Mouse (Mus musculus): Measurements from ENCODE around the gene Ube2c. TPM values are rescaled to one million over a fixed set of nuclear protein-coding genes. Genes with fewer than 3 reads are reported as not detected.

Gene Ube2c
- polyA plus RNA-seq, 1 experiment from 2014 or later, result 118 TPM

DNA sequence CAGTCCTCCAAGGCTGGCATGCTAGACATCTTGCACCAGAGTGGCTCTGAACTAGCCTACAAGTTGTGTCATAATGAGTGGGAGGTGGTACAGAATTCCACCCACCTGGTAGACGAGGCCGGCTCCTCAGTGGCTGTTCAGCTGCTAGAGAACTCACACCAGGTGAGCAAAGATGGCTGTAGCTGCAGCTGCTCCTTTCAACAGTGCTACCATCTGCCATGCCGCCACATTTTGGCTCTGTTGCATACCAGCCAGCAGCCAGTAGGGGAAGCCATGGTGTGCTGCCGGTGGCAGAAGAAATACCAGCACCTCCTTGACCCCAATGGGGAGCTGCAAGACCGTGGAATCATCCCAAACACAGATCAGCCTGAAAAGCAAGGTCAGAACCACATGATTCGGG lies 51.4 kb downstream of the Ube2c start:
- no peak for TF ChIP-seq CTCF (IDR thresholded peaks at IDR 0.05; ENCODE audit: low read depth)
- 84% methylated on average over 6 of the region's 6 CpGs for WGBS
- Histone ChIP-seq H3K4me1 (replicated peaks; ENCODE audit: control insufficient read depth, insufficient read depth, low read length) (no peaks in the 10 kb centered on the region), H3K36me3 (ENCODE audit: control insufficient read depth, insufficient read depth) (peaks cover 33% of the 10 kb centered on the region), H3K4me2 (replicated peaks; ENCODE audit: low read depth) (no peak overlapping the region), H3K9ac (ENCODE audit: low read depth, low read length) (no peak overlapping the region), H3K4me3 (ENCODE audit: low read depth, low read length) (no peak overlapping the region), H3K9me3 (ENCODE audit: control insufficient read depth) (no peaks in the 10 kb centered on the region), H3K27ac (ENCODE audit: low read depth, low read length) (no peak overlapping the region), H3K27me3 (replicated peaks; ENCODE audit: control insufficient read depth, insufficient read depth, low read length) (no peaks in the 10 kb centered on the region)
- no peak for ATAC-seq

DNA sequence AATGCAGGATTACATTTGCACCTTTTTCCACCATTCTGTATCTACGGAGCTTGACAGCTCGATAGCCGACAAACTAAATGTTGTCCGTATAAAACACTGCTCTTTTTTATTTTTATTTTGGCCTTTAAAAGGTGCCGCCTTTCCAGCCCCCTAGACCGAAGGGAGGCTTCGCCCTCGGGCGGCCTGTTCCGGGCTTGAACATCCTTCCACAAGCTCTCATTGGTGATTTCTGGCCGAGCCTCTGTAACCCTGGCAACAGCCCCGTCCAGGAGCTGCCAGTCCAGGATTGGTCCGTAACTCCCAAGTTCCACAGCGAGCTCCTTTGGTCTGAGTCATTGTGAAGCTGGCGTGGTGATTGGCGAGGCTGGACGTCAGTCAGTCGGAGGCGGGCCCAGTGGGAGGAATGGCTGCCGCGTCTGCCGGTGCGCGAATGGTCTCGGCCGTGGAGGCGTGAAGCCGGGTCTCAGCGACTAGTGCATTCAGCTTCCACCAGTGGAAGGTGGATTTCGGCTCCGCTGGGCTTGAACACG lies 53.0 kb downstream of the Ube2c start, which contains the start of gene Zswim1:
Gene Zswim1 (plus strand): TSS at position 51 of the 530 bp plus-strand sequence.
- TF ChIP-seq CTCF (IDR thresholded peaks at IDR 0.05; ENCODE audit: low read depth), result 0 out of 2 replicates have a peak, but pooled peaks have one; percentile 17
- H3K27me3 ChIP-seq (replicated peaks; ENCODE audit: control insufficient read depth, insufficient read depth, low read length), result no peaks in the 10 kb centered on the region
- peak; percentile 99 for ATAC-seq
- no peaks in the 10 kb centered on the region for H3K4me1 ChIP-seq (replicated peaks; ENCODE audit: control insufficient read depth, insufficient read depth, low read length)
- under 1% methylated on average over 32 of the region's 32 CpGs for WGBS
- peak within 1 kb of the TSS; percentile 68 for H3K4me3 ChIP-seq (ENCODE audit: low read depth, low read length)
- H3K9ac ChIP-seq (ENCODE audit: low read depth, low read length), result peak within 1 kb of the TSS; percentile 65
- H3K27ac ChIP-seq (ENCODE audit: low read depth, low read length), result peak within 1 kb of the TSS; percentile 55
- H3K4me2 ChIP-seq (replicated peaks; ENCODE audit: low read depth), result peak within 1 kb of the TSS; percentile 87
- no peaks in the 10 kb centered on the region for H3K9me3 ChIP-seq (ENCODE audit: control insufficient read depth)
- peaks cover 49% of the 10 kb centered on the region for H3K36me3 ChIP-seq (ENCODE audit: control insufficient read depth, insufficient read depth)

DNA sequence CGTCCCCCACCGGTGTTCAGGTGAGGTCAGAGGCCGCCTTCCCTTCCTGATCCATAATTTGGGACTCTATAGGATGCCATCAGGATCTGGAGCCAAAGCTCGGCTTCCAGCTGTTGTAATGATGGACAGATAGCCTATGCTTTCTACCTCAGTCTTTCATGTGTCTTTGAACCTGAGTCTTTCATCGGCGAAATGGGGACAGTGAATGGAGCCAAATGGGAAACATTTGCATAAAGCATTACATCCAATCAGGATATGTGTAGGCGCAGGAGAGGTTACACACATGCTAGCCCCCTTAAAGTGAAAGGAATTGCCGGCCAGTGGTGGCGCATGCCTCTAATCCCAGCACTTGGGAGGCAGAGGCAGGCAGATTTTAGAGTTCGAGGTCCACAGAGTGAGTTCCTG lies 53.5 kb downstream of the Ube2c start:
- Histone ChIP-seq H3K27ac (ENCODE audit: low read depth, low read length) (peak overlapping the region; percentile 55), H3K4me1 (replicated peaks; ENCODE audit: control insufficient read depth, insufficient read depth, low read length) (no peaks in the 10 kb centered on the region), H3K9ac (ENCODE audit: low read depth, low read length) (peak overlapping the region; percentile 65), H3K36me3 (ENCODE audit: control insufficient read depth, insufficient read depth) (peaks cover 54% of the 10 kb centered on the region), H3K4me3 (ENCODE audit: low read depth, low read length) (peak overlapping the region; percentile 68), H3K9me3 (ENCODE audit: control insufficient read depth) (no peaks in the 10 kb centered on the region), H3K27me3 (replicated peaks; ENCODE audit: control insufficient read depth, insufficient read depth, low read length) (no peaks in the 10 kb centered on the region), H3K4me2 (replicated peaks; ENCODE audit: low read depth) (peak overlapping the region; percentile 87)
- peak; percentile 41 for ATAC-seq
- peak; percentile 46 for TF ChIP-seq CTCF (IDR thresholded peaks at IDR 0.05; ENCODE audit: low read depth)
- 2% methylated on average over 10 of the region's 10 CpGs for WGBS

DNA sequence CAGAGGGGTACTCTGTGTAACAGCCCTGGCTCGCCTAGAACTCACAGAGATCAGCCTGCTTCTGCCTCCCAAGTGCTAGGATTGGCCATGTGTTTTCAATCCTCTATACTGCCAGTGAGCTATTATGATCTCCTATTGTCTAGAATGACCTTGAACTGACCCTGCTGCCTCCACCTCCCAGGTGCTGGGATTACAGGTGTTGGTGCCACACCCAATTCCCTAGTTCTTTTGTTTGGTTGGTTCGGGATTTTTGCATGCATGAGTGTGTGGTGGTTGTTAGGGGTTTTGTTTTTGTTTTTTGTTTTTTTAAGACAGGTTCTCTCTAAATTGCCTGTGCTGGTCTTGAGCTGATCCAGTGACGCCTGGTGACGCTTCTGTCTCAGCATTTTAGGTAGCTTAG lies 54.3 kb downstream of the Ube2c start:
- Histone ChIP-seq H3K9ac (ENCODE audit: low read depth, low read length) (no peak overlapping the region), H3K27ac (ENCODE audit: low read depth, low read length) (no peak overlapping the region), H3K36me3 (ENCODE audit: control insufficient read depth, insufficient read depth) (peaks cover 55% of the 10 kb centered on the region), H3K4me1 (replicated peaks; ENCODE audit: control insufficient read depth, insufficient read depth, low read length) (no peaks in the 10 kb centered on the region), H3K27me3 (replicated peaks; ENCODE audit: control insufficient read depth, insufficient read depth, low read length) (no peaks in the 10 kb centered on the region), H3K4me3 (ENCODE audit: low read depth, low read length) (no peak overlapping the region), H3K4me2 (replicated peaks; ENCODE audit: low read depth) (no peak overlapping the region), H3K9me3 (ENCODE audit: control insufficient read depth) (no peaks in the 10 kb centered on the region)
- WGBS, result 87% methylated on average over 4 of the region's 4 CpGs
- no peak for TF ChIP-seq CTCF (IDR thresholded peaks at IDR 0.05; ENCODE audit: low read depth)
- no peak for ATAC-seq

DNA sequence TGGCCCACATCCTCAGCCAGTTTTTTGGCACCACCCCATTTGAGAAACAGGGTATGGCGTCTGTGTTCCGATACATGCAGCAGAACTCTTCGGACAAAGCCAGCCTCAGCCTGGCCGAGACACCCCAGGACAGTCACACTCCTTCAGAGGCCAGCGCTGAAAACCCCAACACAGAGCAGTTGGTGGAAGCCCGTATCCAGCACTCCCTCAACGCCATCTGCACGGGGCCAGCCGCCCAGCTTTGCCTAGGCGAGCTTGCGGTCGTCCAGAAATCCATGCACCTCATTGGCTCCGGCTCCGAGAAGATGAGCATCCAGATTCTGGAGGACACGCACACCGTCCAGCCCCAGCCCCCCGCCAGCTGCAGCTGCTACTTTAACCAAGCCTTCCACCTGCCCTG lies 55.8 kb downstream of the Ube2c start:
- Histone ChIP-seq H3K36me3 (ENCODE audit: control insufficient read depth, insufficient read depth) (peaks cover 48% of the 10 kb centered on the region), H3K27ac (ENCODE audit: low read depth, low read length) (no peak overlapping the region), H3K9me3 (ENCODE audit: control insufficient read depth) (no peaks in the 10 kb centered on the region), H3K4me2 (replicated peaks; ENCODE audit: low read depth) (no peak overlapping the region), H3K9ac (ENCODE audit: low read depth, low read length) (no peak overlapping the region), H3K4me3 (ENCODE audit: low read depth, low read length) (no peak overlapping the region), H3K4me1 (replicated peaks; ENCODE audit: control insufficient read depth, insufficient read depth, low read length) (no peaks in the 10 kb centered on the region), H3K27me3 (replicated peaks; ENCODE audit: control insufficient read depth, insufficient read depth, low read length) (no peaks in the 10 kb centered on the region)
- WGBS, result 94% methylated on average over 17 of the region's 17 CpGs
- no peak for TF ChIP-seq CTCF (IDR thresholded peaks at IDR 0.05; ENCODE audit: low read depth)
- no peak for ATAC-seq

DNA sequence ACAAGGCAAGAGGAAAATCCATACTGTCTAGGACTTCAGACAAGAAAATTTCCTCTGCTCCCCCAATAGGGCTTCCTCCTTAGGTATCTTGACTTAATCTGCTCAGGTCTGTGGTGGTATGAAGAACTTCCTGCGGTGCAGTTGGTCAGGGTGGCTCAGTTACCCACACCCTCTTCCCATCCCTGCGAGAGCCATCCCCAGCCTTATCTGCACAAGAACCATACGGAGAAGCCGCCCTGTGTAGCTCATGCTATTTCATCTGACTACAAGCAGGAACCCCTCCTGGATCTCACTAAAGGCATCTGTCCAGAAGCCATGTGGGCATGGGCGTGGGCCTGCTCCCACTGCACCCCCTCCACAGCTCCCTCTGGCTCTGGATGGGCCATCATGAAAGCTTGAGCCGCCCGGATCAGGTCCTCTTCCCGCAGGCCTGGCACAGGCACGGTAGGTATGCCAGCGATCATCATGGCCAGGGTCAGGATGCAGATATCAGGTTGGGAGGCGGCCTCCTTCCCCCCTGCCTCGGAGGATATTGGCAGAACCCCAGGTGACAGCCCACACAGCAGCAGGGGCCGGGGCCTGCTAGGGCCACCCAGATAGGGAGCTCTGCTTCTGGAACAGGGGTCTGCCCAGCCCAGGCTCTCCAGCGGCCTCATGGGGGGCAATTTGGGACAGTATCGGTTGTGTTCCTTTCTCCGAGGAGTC lies 57.6 kb downstream of the Ube2c start:
- Histone ChIP-seq H3K27me3 (replicated peaks; ENCODE audit: control insufficient read depth, insufficient read depth, low read length) (no peaks in the 10 kb centered on the region), H3K9ac (ENCODE audit: low read depth, low read length) (no peak overlapping the region), H3K27ac (ENCODE audit: low read depth, low read length) (no peak overlapping the region), H3K9me3 (ENCODE audit: control insufficient read depth) (no peaks in the 10 kb centered on the region), H3K4me1 (replicated peaks; ENCODE audit: control insufficient read depth, insufficient read depth, low read length) (no peaks in the 10 kb centered on the region), H3K36me3 (ENCODE audit: control insufficient read depth, insufficient read depth) (peaks cover 34% of the 10 kb centered on the region), H3K4me3 (ENCODE audit: low read depth, low read length) (no peak overlapping the region), H3K4me2 (replicated peaks; ENCODE audit: low read depth) (no peak overlapping the region)
- no peak for TF ChIP-seq CTCF (IDR thresholded peaks at IDR 0.05; ENCODE audit: low read depth)
- WGBS, result 86% methylated on average over 16 of the region's 16 CpGs
- no peak for ATAC-seq

Other genes with a start within 250 kb of the Ube2c start
- 6.5 and 11.9 TPM in 2 replicates for gene Wfdc2, start 207.5 kb upstream of the Ube2c start, polyA plus RNA-seq (2015; fragmentation: Nextera tagmentation; extraction: Ambion mirVana)
- not detected in 2 replicates for gene Spint3, start 196.4 kb upstream of the Ube2c start, polyA plus RNA-seq (2015; fragmentation: Nextera tagmentation; extraction: Ambion mirVana)
- gene Wfdc6a, start 184.5 kb upstream of the Ube2c start, polyA plus RNA-seq (2015; fragmentation: Nextera tagmentation; extraction: Ambion mirVana), result 0.14 TPM in 1 of 2 replicates, not detected in the other
- not detected in 2 replicates for gene Eppin, start 176.3 kb upstream of the Ube2c start, polyA plus RNA-seq (2015; fragmentation: Nextera tagmentation; extraction: Ambion mirVana)
- gene Wfdc6b, start 156.4 kb upstream of the Ube2c start, polyA plus RNA-seq (2015; fragmentation: Nextera tagmentation; extraction: Ambion mirVana), result not detected in 2 replicates
- not detected in 2 replicates for gene Wfdc8, start 156.3 kb upstream of the Ube2c start, polyA plus RNA-seq (2015; fragmentation: Nextera tagmentation; extraction: Ambion mirVana)
- not detected in 2 replicates for gene Wfdc16, start 131.1 kb upstream of the Ube2c start, polyA plus RNA-seq (2015; fragmentation: Nextera tagmentation; extraction: Ambion mirVana)
- not detected in 2 replicates for gene Wfdc10, start 113.9 kb upstream of the Ube2c start, polyA plus RNA-seq (2015; fragmentation: Nextera tagmentation; extraction: Ambion mirVana)
- not detected in 2 replicates for gene Wfdc9, start 113.3 kb upstream of the Ube2c start, polyA plus RNA-seq (2015; fragmentation: Nextera tagmentation; extraction: Ambion mirVana)
- not detected in 2 replicates for gene Wfdc11, start 95.8 kb upstream of the Ube2c start, polyA plus RNA-seq (2015; fragmentation: Nextera tagmentation; extraction: Ambion mirVana)
- 0.14 and 0.18 TPM in 2 replicates for gene Wfdc13, start 84.8 kb upstream of the Ube2c start, polyA plus RNA-seq (2015; fragmentation: Nextera tagmentation; extraction: Ambion mirVana)
- not detected in 2 replicates for gene Spint4, start 71.4 kb upstream of the Ube2c start, polyA plus RNA-seq (2015; fragmentation: Nextera tagmentation; extraction: Ambion mirVana)
- gene Spint5, start 54.6 kb upstream of the Ube2c start, polyA plus RNA-seq (2015; fragmentation: Nextera tagmentation; extraction: Ambion mirVana), result not detected in 2 replicates
- 0.85 and 0.95 TPM in 2 replicates for gene Wfdc3, start 24.0 kb upstream of the Ube2c start, polyA plus RNA-seq (2015; fragmentation: Nextera tagmentation; extraction: Ambion mirVana)
- 39.4 and 43.3 TPM in 2 replicates for gene Dnttip1, start 23.9 kb upstream of the Ube2c start, polyA plus RNA-seq (2015; fragmentation: Nextera tagmentation; extraction: Ambion mirVana)
- gene Tnnc2, start 10.1 kb downstream of the Ube2c start, polyA plus RNA-seq (2015; fragmentation: Nextera tagmentation; extraction: Ambion mirVana), result 0.51 and 0.73 TPM in 2 replicates
- 12.5 and 13.0 TPM in 2 replicates for gene Snx21, start 15.9 kb downstream of the Ube2c start, polyA plus RNA-seq (2015; fragmentation: Nextera tagmentation; extraction: Ambion mirVana)
- gene Acot8, start 35.0 kb downstream of the Ube2c start, polyA plus RNA-seq (2015; fragmentation: Nextera tagmentation; extraction: Ambion mirVana), result 52.5 and 54.4 TPM in 2 replicates
- gene Zswim3, start 35.2 kb downstream of the Ube2c start, polyA plus RNA-seq (2015; fragmentation: Nextera tagmentation; extraction: Ambion mirVana), result 3.7 and 4.2 TPM in 2 replicates
- gene Zswim1, start 52.8 kb downstream of the Ube2c start, polyA plus RNA-seq (2015; fragmentation: Nextera tagmentation; extraction: Ambion mirVana), result 7.0 and 7.6 TPM in 2 replicates
- not detected in 2 replicates for gene Spata25, start 58.6 kb downstream of the Ube2c start, polyA plus RNA-seq (2015; fragmentation: Nextera tagmentation; extraction: Ambion mirVana)
- gene Ctsa, start 63.0 kb downstream of the Ube2c start, polyA plus RNA-seq (2015; fragmentation: Nextera tagmentation; extraction: Ambion mirVana), result 1,079 and 1,142 TPM in 2 replicates
- 4.6 and 5.7 TPM in 2 replicates for gene Neurl2, start 63.6 kb downstream of the Ube2c start, polyA plus RNA-seq (2015; fragmentation: Nextera tagmentation; extraction: Ambion mirVana)
- gene Pltp, start 87.8 kb downstream of the Ube2c start, polyA plus RNA-seq (2015; fragmentation: Nextera tagmentation; extraction: Ambion mirVana), result 14.5 and 16.2 TPM in 2 replicates
- 43.2 and 44.0 TPM in 2 replicates for gene Pcif1, start 109.4 kb downstream of the Ube2c start, polyA plus RNA-seq (2015; fragmentation: Nextera tagmentation; extraction: Ambion mirVana)
- 3.6 and 3.8 TPM in 2 replicates for gene Zfp335, start 141.9 kb downstream of the Ube2c start, polyA plus RNA-seq (2015; fragmentation: Nextera tagmentation; extraction: Ambion mirVana)
- gene Mmp9, start 170.9 kb downstream of the Ube2c start, polyA plus RNA-seq (2015; fragmentation: Nextera tagmentation; extraction: Ambion mirVana), result 9.6 and 9.8 TPM in 2 replicates
- gene Slc12a5, start 190.9 kb downstream of the Ube2c start, polyA plus RNA-seq (2015; fragmentation: Nextera tagmentation; extraction: Ambion mirVana), result 0.09 and 0.47 TPM in 2 replicates

Data from intestine, postnatal 0 days (tissue).